Mouse (Mus musculus) MEL (cell line): ENCODE data around the gene Serinc3. TPM values are rescaled to one million over a fixed set of nuclear protein-coding genes. Genes with fewer than 3 reads are reported as not detected.
A peak's percentile ranks its signal among the peaks of the same experiment; 100 is the strongest.

Experiments used
- DNase-seq: peaks from one replicate; pipeline ENCODE4 v3.0.0; 2011; ENCODE audit warnings: low read depth, low spot score
- H3K27ac ChIP-seq: 2 replicates; pipeline ENCODE4 v1.5.1; 2012; ENCODE audit warnings: low read depth, mild to moderate bottlenecking, control low read depth, low read length, moderate library complexity; ENCODE audit not compliant: control insufficient read depth
- H3K27me3 ChIP-seq, 2 experiments: fragments of 150-350 bp in 1 of 2; sonication (generic) in 1 of 2; 2 replicates each; pipeline ENCODE4 v1.6.1; 2012; ENCODE audit warnings: low read length in 2 of 2, mild to moderate bottlenecking in 2 of 2, improper control_type of control experiment in 1 of 2, moderate library complexity in 1 of 2; ENCODE audit not compliant: insufficient read depth in 2 of 2, control insufficient read depth in 1 of 2
- H3K36me3 ChIP-seq, 2 experiments: 2 replicates each; pipeline ENCODE4 v1.6.1; 2012 to 2014; ENCODE audit warnings: low read length in 2 of 2, improper control_type of control experiment in 1 of 2, inconsistent platforms in 1 of 2, mild to moderate bottlenecking in 1 of 2; ENCODE audit not compliant: insufficient read depth in 2 of 2, control insufficient read depth in 1 of 2
- H3K4me1 ChIP-seq, 2 experiments: fragments of 150-350 bp in 1 of 2; sonication (generic) in 1 of 2; 2 replicates each; pipeline ENCODE4 v1.6.1; 2012; ENCODE audit warnings: low read length in 2 of 2, improper control_type of control experiment in 1 of 2, mild to moderate bottlenecking in 1 of 2; ENCODE audit not compliant: insufficient read depth in 2 of 2, control insufficient read depth in 1 of 2
- H3K4me3 ChIP-seq, 2 experiments: fragments of 150-350 bp in 1 of 2; sonication (generic) in 1 of 2; 2 replicates each; pipeline ENCODE4 v1.5.1; 2012; ENCODE audit warnings: low read depth in 2 of 2, low read length in 2 of 2, mild to moderate bottlenecking in 2 of 2, moderate library complexity in 2 of 2, control low read depth in 1 of 2, improper control_type of control experiment in 1 of 2; ENCODE audit not compliant: control insufficient read depth in 1 of 2, insufficient read depth in 1 of 2
- H3K79me2 ChIP-seq: 2 replicates; pipeline ENCODE4 v1.6.1; 2012; ENCODE audit warnings: mild to moderate bottlenecking, low read length, moderate library complexity; ENCODE audit not compliant: control insufficient read depth, poor library complexity, insufficient read depth
- H3K9ac ChIP-seq: 2 replicates; pipeline ENCODE4 v1.6.1; 2012; ENCODE audit warnings: low read depth, mild to moderate bottlenecking, control low read depth, low read length, moderate library complexity; ENCODE audit not compliant: control insufficient read depth, poor library complexity, severe bottlenecking
- H3K9me3 ChIP-seq: fragments of 150-350 bp; sonication (generic); replicated peaks from 2 replicates; pipeline ENCODE4 v1.6.1; 2012; ENCODE audit warnings: mild to moderate bottlenecking, low read length, improper control_type of control experiment, moderate library complexity; ENCODE audit not compliant: insufficient read depth
- CHD1 ChIP-seq: IDR thresholded peaks from 2 replicates; pipeline ENCODE4 v1.6.1; 2012; ENCODE audit warnings: low read depth, mild to moderate bottlenecking, inconsistent platforms, low read length, improper control_type of control experiment
- CTCF ChIP-seq, 3 experiments: IDR thresholded peaks in 2 of 3; conservative IDR thresholded peaks in 1 of 3; 2 replicates each; pipeline ENCODE4 v1.5.1; 2011 to 2012; ENCODE audit warnings: low read length in 3 of 3, low read depth in 2 of 3, mild to moderate bottlenecking in 2 of 3, improper control_type of control experiment in 1 of 3, inconsistent platforms in 1 of 3, mixed read lengths in 1 of 3, moderate library complexity in 1 of 3; ENCODE audit not compliant: control insufficient read depth in 1 of 3, insufficient read depth in 1 of 3, poor library complexity in 1 of 3, severe bottlenecking in 1 of 3
- ELF1 ChIP-seq: IDR thresholded peaks from 2 replicates; pipeline ENCODE4 v1.6.1; 2014; ENCODE audit warnings: low read depth, mild to moderate bottlenecking, inconsistent platforms, low read length, improper control_type of control experiment, moderate library complexity
- ETS1 ChIP-seq: IDR thresholded peaks from 2 replicates; pipeline ENCODE4 v1.6.1; 2012; ENCODE audit warnings: low read depth, mild to moderate bottlenecking, inconsistent platforms, low read length, improper control_type of control experiment, moderate library complexity
- GABPA ChIP-seq: IDR thresholded peaks from 2 replicates; pipeline ENCODE4 v1.6.1; 2012; ENCODE audit warnings: low read depth, mild to moderate bottlenecking, inconsistent platforms, low read length, improper control_type of control experiment, moderate library complexity
- GATA1 ChIP-seq: IDR thresholded peaks from 2 replicates; pipeline ENCODE4 v1.6.1; 2011; ENCODE audit warnings: low read depth, low read length, improper control_type of control experiment
- HCFC1 ChIP-seq: IDR thresholded peaks from 2 replicates; pipeline ENCODE4 v1.6.1; 2012; ENCODE audit warnings: low read depth, mild to moderate bottlenecking, inconsistent platforms, low read length, improper control_type of control experiment, moderate library complexity
- JUND ChIP-seq: IDR thresholded peaks from 2 replicates; pipeline ENCODE4 v1.6.1; 2011; ENCODE audit warnings: low read depth, mild to moderate bottlenecking, improper control_type of control experiment, low read length
- KAT2A ChIP-seq: conservative IDR thresholded peaks from 2 replicates; pipeline ENCODE4 v1.6.1; 2012; ENCODE audit warnings: low read depth, low read length, improper control_type of control experiment, inconsistent platforms
- MAFK ChIP-seq: IDR thresholded peaks from 2 replicates; pipeline ENCODE4 v1.6.1; 2011; ENCODE audit warnings: low read depth, mild to moderate bottlenecking, low read length, improper control_type of control experiment, borderline replicate concordance
- MAZ ChIP-seq: IDR thresholded peaks from 2 replicates; pipeline ENCODE4 v1.6.1; 2012; ENCODE audit warnings: low read depth, mild to moderate bottlenecking, inconsistent platforms, low read length, improper control_type of control experiment
- MXI1 ChIP-seq: IDR thresholded peaks from 2 replicates; pipeline ENCODE4 v1.6.1; 2011; ENCODE audit warnings: mild to moderate bottlenecking, low read depth, low read length, improper control_type of control experiment
- MYB ChIP-seq: IDR thresholded peaks from 2 replicates; pipeline ENCODE4 v1.6.1; 2011; ENCODE audit warnings: mild to moderate bottlenecking, low read depth, low read length, improper control_type of control experiment
- NELFE ChIP-seq: IDR thresholded peaks from 2 replicates; pipeline ENCODE4 v1.6.1; 2011; ENCODE audit warnings: low read depth, low read length, improper control_type of control experiment
- NRF1 ChIP-seq: IDR thresholded peaks from 2 replicates; pipeline ENCODE4 v1.6.1; 2014; ENCODE audit warnings: low read depth, mild to moderate bottlenecking, inconsistent platforms, low read length, improper control_type of control experiment, moderate library complexity; ENCODE audit not compliant: poor library complexity, insufficient read depth, severe bottlenecking
- POLR2AphosphoS2 ChIP-seq: IDR thresholded peaks from 2 replicates; pipeline ENCODE4 v1.6.1; 2011; ENCODE audit warnings: low read length, improper control_type of control experiment
- POLR2AphosphoS5 ChIP-seq: IDR thresholded peaks from 2 replicates; pipeline ENCODE4 v1.6.1; 2012; ENCODE audit warnings: low read depth, borderline replicate concordance, mild to moderate bottlenecking, inconsistent platforms, low read length, moderate library complexity, mixed read lengths
- SIN3A ChIP-seq: IDR thresholded peaks from 2 replicates; pipeline ENCODE4 v1.6.1; 2012; ENCODE audit warnings: low read length, improper control_type of control experiment, inconsistent platforms
- SMC3 ChIP-seq: IDR thresholded peaks from 2 replicates; pipeline ENCODE4 v1.6.1; 2011; ENCODE audit warnings: low read depth, low read length, improper control_type of control experiment
- TBP ChIP-seq: IDR thresholded peaks from 2 replicates; pipeline ENCODE4 v1.8.0; 2011; ENCODE audit warnings: low read depth, low read length, improper control_type of control experiment
- TCF12 ChIP-seq: IDR thresholded peaks from 2 replicates; pipeline ENCODE4 v1.6.1; 2014; ENCODE audit warnings: low read depth, mild to moderate bottlenecking, inconsistent platforms, low read length, improper control_type of control experiment, moderate library complexity
- UBTF ChIP-seq: IDR thresholded peaks from 2 replicates; pipeline ENCODE4 v1.6.1; 2012; ENCODE audit warnings: low read depth, mild to moderate bottlenecking, inconsistent platforms, low read length, improper control_type of control experiment, moderate library complexity, borderline replicate concordance; ENCODE audit not compliant: insufficient read depth
- USF2 ChIP-seq, 2 experiments: IDR thresholded peaks; 2 replicates each; pipeline ENCODE4 v1.6.1; 2011 to 2012; ENCODE audit warnings: improper control_type of control experiment in 2 of 2, low read length in 2 of 2, borderline replicate concordance in 1 of 2, inconsistent platforms in 1 of 2, low read depth in 1 of 2, mild to moderate bottlenecking in 1 of 2; ENCODE audit not compliant: insufficient read depth in 1 of 2
- ZC3H11A ChIP-seq: IDR thresholded peaks from 2 replicates; pipeline ENCODE4 v1.6.1; 2012; ENCODE audit warnings: low read depth, mild to moderate bottlenecking, inconsistent platforms, low read length, improper control_type of control experiment
- ZKSCAN1 ChIP-seq: IDR thresholded peaks from 2 replicates; pipeline ENCODE4 v1.6.1; 2012; ENCODE audit warnings: low read depth, mild to moderate bottlenecking, inconsistent platforms, low read length, improper control_type of control experiment, moderate library complexity
- ZMIZ1 ChIP-seq: IDR thresholded peaks from 2 replicates; pipeline ENCODE4 v1.6.1; 2012; ENCODE audit warnings: low read depth, mild to moderate bottlenecking, inconsistent platforms, low read length, improper control_type of control experiment, moderate library complexity
- ZNF384 ChIP-seq: IDR thresholded peaks from 2 replicates; pipeline ENCODE4 v1.6.1; 2012; ENCODE audit warnings: low read depth, mild to moderate bottlenecking, inconsistent platforms, low read length, improper control_type of control experiment
- polyA plus RNA-seq, 2 experiments: library from polyadenylated mRNA; stranded (reverse) in 1 of 2; unstranded in 1 of 2; fragments of >175 nt in 1 of 2; fragments of >200 nt in 1 of 2; gene quantifications; 2 replicates each; pipeline versions ENCODE4 v1.2.1 to v1.2.4; 2012; ENCODE audit warnings: low replicate concordance in 2 of 2, low read depth in 1 of 2; ENCODE audit not compliant: insufficient read length in 2 of 2, insufficient read depth in 1 of 2, missing spikeins in 1 of 2
- total RNA-seq: library from RNA; depleted of rRNA; stranded (reverse); fragments of 300-350 nt; gene quantifications from 2 replicates; pipeline ENCODE4 v1.2.3, GENCODE M21; 2012

Serinc3 gene
- total and polyA plus RNA-seq, 3 experiments, result 348 to 650 (median 637) TPM

- no peak overlapping the region for H3K4me3 ChIP-seq
- no peaks in the 10 kb centered on the region for H3K4me1 ChIP-seq
- peaks cover 0 to 15% of the 10 kb centered on the region in 2 experiments; a peak in 3 of 4 replicates for H3K36me3 ChIP-seq
- H3K27ac ChIP-seq, result no peak overlapping the region
- H3K79me2 ChIP-seq, result no peaks in the 10 kb centered on the region
- DNase-seq, result no peak
- no peaks in the 10 kb centered on the region for H3K27me3 ChIP-seq
- no peak overlapping the region for H3K9ac ChIP-seq
- H3K9me3 ChIP-seq, result no peaks in the 10 kb centered on the region
- TF ChIP-seq SMC3 (peak; percentile 7; the same call in 1 of the 2 replicates), ZC3H11A (no peak), HCFC1 (no peak), ELF1 (no peak), TCF12 (no peak), GATA1 (no peak), NELFE (peak; percentile 29; the same call in 1 of the 2 replicates), MAFK (no peak), MYB (peak; percentile 17; the same call in 1 of the 2 replicates), MXI1 (no peak), GABPA (no peak), CHD1 (no peak), SIN3A (no peak), CTCF (IDR thresholded peaks at IDR 0.05 in 2 of 3, conservative IDR thresholded peaks at IDR 0.05 in 1 of 3; ENCODE audit: control insufficient read depth in 1 of 3, insufficient read depth in 1 of 3, low read depth in 2 of 3, low read length in 3 of 3, poor library complexity in 1 of 3, severe bottlenecking in 1 of 3) (no peak), UBTF (no peak), NRF1 (no peak), KAT2A (no peak), USF2 (IDR thresholded peaks at IDR 0.05; ENCODE audit: borderline replicate concordance in 1 of 2, insufficient read depth in 1 of 2, low read depth in 1 of 2, low read length in 2 of 2) (no peak), ZKSCAN1 (no peak), TBP (0 out of 2 replicates have a peak, but pooled peaks have one; percentile 17), ZNF384 (no peak), POLR2AphosphoS2 (peak; percentile 25; the same call in 1 of the 2 replicates), ETS1 (no peak), JUND (no peak), POLR2AphosphoS5 (no peak), ZMIZ1 (0 out of 2 replicates have a peak, but pooled peaks have one; percentile 34), MAZ (no peak)
These were observed 28.9 kb downstream of the Serinc3 start for GRCm38 (mm10) chr2:163615906-163616651.
